Mouse (Mus musculus): ENCODE measurements at regions not wholly inside any gene's neighbourhood (a gene's known extent, or its start where the extent isn't known, plus 50 kb on each side); places are given as distances from the start of the nearest gene placed in this dataset.
A peak's percentile ranks its signal among the peaks of the same experiment; 100 is the strongest.

DNA sequence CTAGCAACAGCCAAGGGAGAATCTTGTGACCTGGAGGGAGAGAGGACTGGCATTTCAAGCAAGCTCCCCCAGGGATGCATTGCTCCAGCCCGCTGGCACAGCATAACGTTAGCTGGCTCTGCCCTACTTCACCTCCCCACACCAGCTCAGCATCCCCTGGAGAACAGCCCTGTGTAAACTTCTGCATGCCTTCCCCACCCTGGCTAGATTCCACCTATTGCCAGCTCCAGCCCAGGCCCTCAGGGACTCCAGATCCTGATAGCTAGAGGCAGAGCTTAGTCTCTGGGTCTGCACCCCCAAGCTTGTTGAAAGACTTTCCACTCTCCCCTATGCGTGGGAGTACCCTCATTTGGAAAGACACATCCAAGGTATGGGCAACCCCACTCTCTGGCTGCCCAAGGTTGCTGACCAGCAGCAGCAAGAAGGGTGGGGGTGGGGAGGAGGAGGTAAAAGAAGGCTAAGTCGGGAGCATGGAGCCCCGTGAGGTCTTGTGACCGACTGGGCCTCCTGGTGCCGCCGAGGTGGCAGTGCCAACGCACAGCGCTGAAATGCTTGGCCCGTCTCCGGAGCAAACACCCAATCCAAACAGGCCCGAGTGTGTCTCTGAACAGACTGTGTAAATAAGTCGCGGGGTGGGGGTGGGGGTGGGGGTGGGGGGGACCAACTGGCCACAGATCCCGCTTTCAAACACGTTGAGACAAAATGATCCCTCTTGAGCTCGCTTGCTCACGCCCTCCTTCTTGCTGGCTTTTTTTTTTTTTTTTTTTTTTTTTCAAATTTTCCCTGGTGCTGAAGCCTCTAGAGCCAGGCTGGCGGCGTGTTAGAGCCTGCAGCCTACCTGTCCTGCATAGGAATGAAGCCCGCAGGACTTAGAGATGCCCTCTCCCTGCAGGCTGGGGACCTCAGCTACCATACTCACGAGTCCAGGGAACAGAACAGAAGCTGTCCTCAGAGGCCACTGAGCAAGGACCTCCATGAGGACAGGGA lies 350.3 kb downstream of the Sox9 start:
- peaks cover 8% of the 10 kb centered on the region for H3K4me1 ChIP-seq (replicated peaks)
- no peak overlapping the region for H3K9ac ChIP-seq
- H3K4me2 ChIP-seq, result no peak overlapping the region
- no peaks in the 10 kb centered on the region for H3K27me3 ChIP-seq
- H3K36me3 ChIP-seq, result no peaks in the 10 kb centered on the region
- ATAC-seq (ENCODE audit: low FRiP score, low read depth), result peak; percentile 74
- H3K9me3 ChIP-seq, result no peaks in the 10 kb centered on the region
- H3K4me3 ChIP-seq, result no peak overlapping the region
- 68% methylated on average over 23 of the region's 23 CpGs for WGBS
- H3K27ac ChIP-seq (replicated peaks), result peak overlapping the region; percentile 38; the same call in 1 of the 2 replicates

DNA sequence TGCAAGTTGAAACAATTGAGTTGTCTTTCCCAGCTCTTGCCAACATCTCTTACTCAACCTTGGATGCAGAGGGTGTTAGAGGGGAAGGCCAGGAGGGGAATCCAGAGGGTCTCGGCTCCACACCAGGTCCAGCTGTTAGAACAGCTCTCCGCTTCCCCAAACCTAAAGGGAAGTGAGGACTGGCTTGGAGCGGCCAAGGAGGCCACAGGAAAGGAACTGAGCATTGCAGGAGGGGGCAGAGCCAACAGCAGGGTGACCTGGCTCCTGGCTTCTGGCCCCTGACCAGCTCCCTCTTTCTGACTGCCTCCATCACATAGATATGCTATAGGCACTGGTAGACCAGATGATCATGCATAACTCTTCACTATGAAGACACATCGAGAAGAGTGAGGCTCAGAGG lies 351.4 kb downstream of the Sox9 start:
- Histone ChIP-seq H3K4me1 (replicated peaks) (peaks cover 14% of the 10 kb centered on the region), H3K4me2 (no peak overlapping the region), H3K36me3 (no peaks in the 10 kb centered on the region), H3K4me3 (no peak overlapping the region), H3K9me3 (no peaks in the 10 kb centered on the region), H3K9ac (no peak overlapping the region), H3K27me3 (no peaks in the 10 kb centered on the region), H3K27ac (replicated peaks) (no peak overlapping the region)
- 0 out of 2 replicates have a peak, but pooled peaks have one; percentile 3 for ATAC-seq (ENCODE audit: low FRiP score, low read depth)
- WGBS, result 90% methylated on average over 4 of the region's 4 CpGs

DNA sequence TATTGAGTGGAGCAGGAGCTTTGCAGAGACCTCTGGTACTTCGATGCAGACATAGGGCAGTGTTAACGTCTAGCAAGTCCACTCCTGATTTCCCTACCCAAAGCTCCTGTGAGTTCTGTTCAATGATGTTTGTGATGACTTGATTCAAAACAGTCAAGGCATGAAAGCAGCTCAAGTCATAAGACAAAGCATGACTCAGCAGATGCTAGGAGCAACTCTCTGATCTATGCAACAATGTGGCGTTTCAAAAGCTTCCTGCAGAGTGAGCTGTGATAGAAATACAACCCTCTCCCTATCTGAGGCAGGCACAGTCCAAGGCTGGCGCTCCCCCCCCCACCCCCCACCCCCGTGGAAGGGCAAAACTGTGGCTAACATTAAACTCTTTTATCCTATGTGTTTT lies 353.2 kb downstream of the Sox9 start:
- no peak for ATAC-seq (ENCODE audit: low FRiP score, low read depth)
- H3K27ac ChIP-seq (replicated peaks), result no peak overlapping the region
- H3K9ac ChIP-seq, result no peak overlapping the region
- WGBS, result 39% methylated on average over 5 of the region's 5 CpGs
- H3K4me3 ChIP-seq, result no peak overlapping the region
- H3K36me3 ChIP-seq, result no peaks in the 10 kb centered on the region
- peaks cover 21% of the 10 kb centered on the region for H3K4me1 ChIP-seq (replicated peaks)
- H3K27me3 ChIP-seq, result no peaks in the 10 kb centered on the region
- H3K4me2 ChIP-seq, result no peak overlapping the region
- no peaks in the 10 kb centered on the region for H3K9me3 ChIP-seq

DNA sequence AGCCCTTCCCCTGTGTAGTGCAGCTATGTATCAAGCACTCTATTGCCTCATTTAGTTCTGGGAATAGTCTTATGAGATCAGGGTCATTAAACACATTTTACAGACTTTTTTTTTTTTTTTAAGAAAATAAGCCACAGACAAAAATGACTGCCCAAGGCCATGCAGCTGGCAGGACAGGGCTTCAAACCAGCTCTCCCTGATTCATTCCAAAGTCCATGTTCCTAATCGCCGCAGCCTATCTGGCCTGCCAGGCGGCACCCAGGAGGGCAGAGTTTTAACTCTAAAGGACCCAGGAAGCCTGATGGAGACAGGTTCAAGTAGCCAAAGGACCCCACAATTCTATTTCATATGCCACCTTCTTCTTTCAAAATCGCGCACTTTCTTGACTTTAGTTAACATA lies 356.4 kb downstream of the Sox9 start:
- ATAC-seq (ENCODE audit: low FRiP score, low read depth), result no peak
- no peaks in the 10 kb centered on the region for H3K27me3 ChIP-seq
- no peak overlapping the region for H3K4me3 ChIP-seq
- H3K4me1 ChIP-seq (replicated peaks), result peaks cover 38% of the 10 kb centered on the region
- 64% methylated on average over 5 of the region's 5 CpGs for WGBS
- no peak overlapping the region for H3K27ac ChIP-seq (replicated peaks)
- no peak overlapping the region for H3K9ac ChIP-seq
- no peaks in the 10 kb centered on the region for H3K36me3 ChIP-seq
- no peak overlapping the region for H3K4me2 ChIP-seq
- no peaks in the 10 kb centered on the region for H3K9me3 ChIP-seq

- Histone ChIP-seq H3K9ac (no peak overlapping the region), H3K27ac (replicated peaks) (0 out of 2 replicates have a peak overlapping the region, but pooled peaks have one; percentile 42), H3K9me3 (no peaks in the 10 kb centered on the region), H3K4me1 (replicated peaks) (peaks cover 53% of the 10 kb centered on the region), H3K36me3 (no peaks in the 10 kb centered on the region), H3K4me2 (no peak overlapping the region), H3K4me3 (no peak overlapping the region), H3K27me3 (no peaks in the 10 kb centered on the region)
- WGBS, result 55% methylated on average over 9 of the region's 9 CpGs
- no peak for ATAC-seq (ENCODE audit: low FRiP score, low read depth)
Measured at GRCm38 (mm10) chr11:113140595-113140994, 358.6 kb downstream of the Sox9 start.

GRCm38 (mm10) chr11:113142816-113143215 lies 360.8 kb downstream of the Sox9 start:
- Histone ChIP-seq H3K9ac (no peak overlapping the region), H3K4me1 (replicated peaks) (peaks cover 67% of the 10 kb centered on the region), H3K4me3 (no peak overlapping the region), H3K27me3 (no peaks in the 10 kb centered on the region), H3K36me3 (no peaks in the 10 kb centered on the region), H3K4me2 (no peak overlapping the region), H3K27ac (replicated peaks) (peak overlapping the region; percentile 70; the same call in 1 of the 2 replicates), H3K9me3 (no peaks in the 10 kb centered on the region)
- ATAC-seq (ENCODE audit: low FRiP score, low read depth), result no peak
- 60% methylated on average over 1 of the region's 1 CpGs for WGBS

DNA sequence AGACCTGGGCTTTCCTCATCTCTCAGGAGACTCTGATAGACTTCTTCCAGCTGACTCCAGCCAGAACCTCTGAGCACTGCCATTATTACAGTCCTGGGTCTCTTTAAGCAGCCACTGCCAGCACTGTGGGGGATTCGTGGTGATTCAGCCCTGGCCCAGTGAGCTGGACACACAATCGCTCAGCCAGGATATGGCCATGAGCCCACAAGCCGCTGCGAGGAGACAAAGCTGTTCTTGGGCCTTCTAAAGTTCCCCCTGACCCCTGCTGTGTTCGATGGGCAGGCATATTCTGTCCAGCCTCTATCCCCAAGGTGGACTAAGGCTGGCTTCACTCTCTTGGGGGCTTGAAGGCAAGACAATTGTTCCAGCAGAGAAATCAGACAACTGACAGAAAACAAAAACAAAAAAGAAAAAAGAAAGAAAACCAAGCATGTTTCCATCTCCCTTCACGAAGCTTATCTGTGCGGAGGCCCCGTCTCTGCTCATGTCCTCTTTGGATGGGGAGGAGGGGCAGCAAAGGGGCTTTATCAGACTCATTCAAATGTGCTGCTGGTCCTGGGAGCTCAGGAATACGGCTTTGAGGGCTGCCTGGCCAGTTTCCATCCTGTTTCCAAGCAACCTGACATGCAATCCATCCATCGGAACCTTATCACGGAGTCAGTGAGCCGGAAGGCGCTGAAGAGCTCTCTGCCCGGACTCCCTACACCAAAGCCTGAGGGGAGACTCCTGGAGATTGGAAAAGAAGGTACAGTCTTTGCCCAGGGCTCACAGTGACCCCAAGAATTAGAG lies 362.0 kb downstream of the Sox9 start:
- Histone ChIP-seq H3K4me2 (peak overlapping the region; percentile 34), H3K27ac (replicated peaks) (peak overlapping the region; percentile 70), H3K9me3 (no peaks in the 10 kb centered on the region), H3K36me3 (no peaks in the 10 kb centered on the region), H3K27me3 (no peaks in the 10 kb centered on the region), H3K9ac (0 out of 2 replicates have a peak overlapping the region, but pooled peaks have one; percentile 9), H3K4me3 (no peak overlapping the region), H3K4me1 (replicated peaks) (peaks cover 67% of the 10 kb centered on the region)
- WGBS, result 11% methylated on average over 14 of the region's 14 CpGs
- ATAC-seq (ENCODE audit: low FRiP score, low read depth), result peak; percentile 74

GRCm38 (mm10) chr11:113145721-113146120 lies 363.7 kb downstream of the Sox9 start:
- H3K9ac ChIP-seq, result no peak overlapping the region
- no peaks in the 10 kb centered on the region for H3K27me3 ChIP-seq
- ATAC-seq (ENCODE audit: low FRiP score, low read depth), result no peak
- WGBS, result 76% methylated on average over 4 of the region's 4 CpGs
- H3K4me3 ChIP-seq, result no peak overlapping the region
- H3K4me2 ChIP-seq, result no peak overlapping the region
- no peaks in the 10 kb centered on the region for H3K9me3 ChIP-seq
- H3K4me1 ChIP-seq (replicated peaks), result peaks cover 57% of the 10 kb centered on the region
- no peak overlapping the region for H3K27ac ChIP-seq (replicated peaks)
- H3K36me3 ChIP-seq, result no peaks in the 10 kb centered on the region

- H3K36me3 ChIP-seq, result no peaks in the 10 kb centered on the region
- no peaks in the 10 kb centered on the region for H3K9me3 ChIP-seq
- no peak for ATAC-seq (ENCODE audit: low FRiP score, low read depth)
- H3K4me3 ChIP-seq, result no peak overlapping the region
- H3K27ac ChIP-seq (replicated peaks), result no peak overlapping the region
- H3K4me2 ChIP-seq, result no peak overlapping the region
- no peaks in the 10 kb centered on the region for H3K27me3 ChIP-seq
- H3K9ac ChIP-seq, result no peak overlapping the region
- 93% methylated on average over 8 of the region's 8 CpGs for WGBS
- H3K4me1 ChIP-seq (replicated peaks), result peaks cover 53% of the 10 kb centered on the region
Measured at GRCm38 (mm10) chr11:113146762-113147161, 364.7 kb downstream of the Sox9 start.

- Histone ChIP-seq H3K36me3 (no peaks in the 10 kb centered on the region), H3K27ac (replicated peaks) (peak overlapping the region; percentile 29; the same call in 1 of the 2 replicates), H3K27me3 (no peaks in the 10 kb centered on the region), H3K4me2 (no peak overlapping the region; the same call in 1 of the 2 replicates), H3K9me3 (no peaks in the 10 kb centered on the region), H3K9ac (no peak overlapping the region), H3K4me1 (replicated peaks) (peaks cover 50% of the 10 kb centered on the region), H3K4me3 (no peak overlapping the region)
- peak; percentile 19; the same call in 1 of the 2 replicates for ATAC-seq (ENCODE audit: low FRiP score, low read depth)
- WGBS, result 51% methylated on average over 17 of the region's 17 CpGs
Measured at GRCm38 (mm10) chr11:113147535-113148197, 365.6 kb downstream of the Sox9 start.

DNA sequence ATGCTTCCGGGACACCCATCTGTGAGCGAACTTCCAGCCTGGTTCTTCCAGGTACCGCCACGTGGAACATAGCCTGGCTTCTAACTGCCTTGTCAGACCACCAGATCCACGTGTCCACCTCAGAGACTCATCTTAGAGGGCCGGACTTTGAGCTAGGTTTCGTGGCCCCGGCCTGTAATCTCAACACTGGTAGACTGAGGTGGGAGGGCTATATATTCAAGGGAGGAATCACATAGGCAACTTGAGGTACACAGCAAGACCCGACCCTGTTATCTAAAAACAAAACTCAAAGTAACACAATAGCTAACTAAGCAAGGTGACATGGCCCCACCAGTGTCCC lies 366.1 kb downstream of the Sox9 start:
- no peaks in the 10 kb centered on the region for H3K27me3 ChIP-seq
- 89% methylated on average over 9 of the region's 9 CpGs for WGBS
- no peaks in the 10 kb centered on the region for H3K36me3 ChIP-seq
- H3K27ac ChIP-seq (replicated peaks), result 0 out of 2 replicates have a peak overlapping the region, but pooled peaks have one; percentile 10
- H3K4me2 ChIP-seq, result no peak overlapping the region
- H3K4me1 ChIP-seq (replicated peaks), result peaks cover 45% of the 10 kb centered on the region
- H3K9me3 ChIP-seq, result no peaks in the 10 kb centered on the region
- H3K9ac ChIP-seq, result no peak overlapping the region
- H3K4me3 ChIP-seq, result no peak overlapping the region
- no peak for ATAC-seq (ENCODE audit: low FRiP score, low read depth)
